Mouse (Mus musculus): ENCODE results near the gene Atg4d.

GRCm38 (mm10) chr9:21272391-21272790, 7.3 kb downstream of the Atg4d start:
- TF ChIP-seq POLR2A (IDR thresholded peaks at IDR 0.05; ENCODE audit: borderline replicate concordance, extremely low read depth, low read depth, low read length) (no peak), CTCF (IDR thresholded peaks at IDR 0.05; ENCODE audit: insufficient read depth, low read length) (no peak)
